Mouse (Mus musculus) ES-Bruce4 (cell line): Measurements from ENCODE around the gene Grid2.

ENCODE experiments used
- CTCF ChIP-seq: IDR thresholded peaks from one replicate; pipeline ENCODE4 v1.8.1; 2011; ENCODE audit warnings: low read depth, low read length
- EP300 ChIP-seq: IDR thresholded peaks from 2 replicates; pipeline ENCODE4 v1.6.1; 2011; ENCODE audit warnings: low read depth, low read length; ENCODE audit not compliant: insufficient read depth
- POLR2A ChIP-seq: IDR thresholded peaks from one replicate; pipeline ENCODE4 v1.8.1; 2011; ENCODE audit warnings: low read length; ENCODE audit not compliant: insufficient read depth

GRCm38 (mm10) chr6:64596835-64597234 is 1341.2 kb downstream of the Grid2 start:
- TF ChIP-seq CTCF (no peak), POLR2A (no peak), EP300 (no peak)
